Mouse (Mus musculus) heart, embryonic 15.5 days (tissue): ENCODE results near the gene Slc43a1. TPM values are rescaled to one million over a fixed set of nuclear protein-coding genes. Genes with fewer than 3 reads are reported as not detected.

Source experiments
- ATAC-seq: fragments of 200-750 bp; cut with Nextera tagmentation; replicated peaks from 2 replicates; pipeline ENCODE4 v1.8.0; 2017; ENCODE audit warnings: low read depth, moderate TSS enrichment; ENCODE audit not compliant: insufficient number of reproducible peaks, insufficient read depth, low FRiP score
- H3K27ac ChIP-seq: fragments of 300-500 bp; sonication (generic); 2 replicates; pipeline ENCODE4 v1.5.1; 2015; ENCODE audit warnings: mild to moderate bottlenecking, inconsistent platforms
- H3K27me3 ChIP-seq: fragments of 300-500 bp; sonication (generic); 2 replicates; pipeline ENCODE4 v1.6.1; 2015; ENCODE audit warnings: inconsistent platforms
- H3K36me3 ChIP-seq: fragments of 300-500 bp; sonication (generic); 2 replicates; pipeline ENCODE4 v1.6.1; 2015; ENCODE audit warnings: mild to moderate bottlenecking, inconsistent platforms
- H3K4me1 ChIP-seq: fragments of 300-500 bp; sonication (generic); replicated peaks from 2 replicates; pipeline ENCODE4 v1.6.1; 2015; ENCODE audit warnings: inconsistent platforms
- H3K4me2 ChIP-seq: fragments of 300-500 bp; sonication (generic); 2 replicates; pipeline ENCODE4 v1.6.1; 2015; ENCODE audit warnings: inconsistent platforms, mild to moderate bottlenecking, moderate library complexity
- H3K4me3 ChIP-seq: fragments of 300-500 bp; sonication (generic); 2 replicates; pipeline ENCODE4 v1.5.1; 2015; ENCODE audit warnings: mild to moderate bottlenecking, inconsistent platforms
- H3K9ac ChIP-seq: fragments of 300-500 bp; sonication (generic); 2 replicates; pipeline ENCODE4 v1.6.1; 2015; ENCODE audit warnings: mild to moderate bottlenecking, inconsistent platforms
- H3K9me3 ChIP-seq: fragments of 300-500 bp; sonication (generic); replicated peaks from 2 replicates; pipeline ENCODE4 v1.6.1; 2016; ENCODE audit warnings: inconsistent platforms
- WGBS: fragments of 180-500 bp; shearing (Covaris S2); methylation state at CpG from one replicate; pipeline ENCODE4 v1.1.7; 2015; ENCODE audit warnings: mixed read lengths; 5-methylcytosine and 5-hydroxymethylcytosine counted together
- polyA plus RNA-seq: library from polyadenylated mRNA; unstranded; fragments of >200 nt; fragmentation: Nextera tagmentation; extraction: Ambion mirVana; gene quantifications from 2 replicates; pipeline ENCODE4 v1.2.1, GENCODE M21; 2015

Slc43a1 gene
- polyA plus RNA-seq, 1 experiment from 2014 or later = 8.6 TPM

DNA sequence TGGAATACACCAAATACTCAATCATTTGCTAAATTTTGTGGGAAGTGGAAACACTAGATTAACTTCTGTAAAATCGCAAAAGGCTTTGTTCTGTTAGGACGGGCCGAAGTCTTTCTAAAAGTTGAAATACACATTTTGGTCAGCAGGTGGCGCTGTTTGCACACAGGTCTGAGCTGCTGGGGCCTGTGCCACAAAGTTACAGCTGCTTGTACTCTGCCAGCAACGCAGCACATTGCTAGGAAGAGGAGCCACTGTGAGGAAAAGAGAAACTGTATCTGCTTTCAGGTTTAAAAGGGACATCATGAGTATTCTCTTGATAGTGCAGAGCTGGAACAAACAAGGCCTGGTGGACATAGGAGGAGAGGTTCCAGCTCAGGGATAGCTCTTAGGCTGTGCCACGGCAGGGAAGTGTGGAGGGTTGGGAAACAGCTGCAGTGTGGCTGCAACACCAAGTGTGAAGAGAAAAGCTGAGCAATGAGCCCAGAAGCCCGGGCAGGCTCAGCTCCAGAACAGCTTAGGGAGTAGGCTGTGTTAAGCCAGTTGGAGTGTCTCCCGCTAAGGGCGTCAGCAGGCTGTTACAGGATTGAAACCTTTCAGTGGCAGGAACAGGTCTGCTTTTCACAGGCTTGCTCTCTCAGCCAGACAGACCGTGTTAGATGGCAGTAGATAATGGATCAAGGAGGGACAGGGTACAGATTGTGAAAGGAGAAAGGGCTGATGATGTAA is 6.8 kb upstream of the Slc43a1 start:
- ATAC-seq = peak; percentile 65
- no peak overlapping the region for H3K9ac ChIP-seq

DNA sequence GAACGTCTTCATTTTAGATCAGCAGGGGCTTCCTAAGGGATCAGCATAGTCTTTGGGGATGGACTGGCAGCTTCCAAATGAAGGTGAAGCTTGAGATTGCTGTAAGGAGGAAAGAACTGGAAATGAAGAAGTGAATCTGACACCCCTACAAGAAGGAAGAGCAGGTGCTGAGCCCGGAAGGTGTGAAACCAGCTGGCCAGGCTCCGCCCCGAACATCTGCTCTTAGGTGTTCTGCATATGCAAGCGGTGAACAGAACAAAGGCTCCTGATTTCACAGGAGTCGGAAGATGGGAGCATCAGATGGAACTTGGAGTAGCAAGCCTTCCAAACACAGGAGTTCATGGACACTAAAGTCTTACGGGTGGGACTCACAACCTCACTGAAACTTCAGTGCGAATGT is 1.5 kb upstream of the Slc43a1 start:
- H3K9ac ChIP-seq = no peak overlapping the region
- H3K4me3 ChIP-seq = no peak overlapping the region
- no peaks in the 10 kb centered on the region for H3K36me3 ChIP-seq
- peaks cover 5% of the 10 kb centered on the region; the same call in 1 of the 2 replicates for H3K27me3 ChIP-seq
- no peak for ATAC-seq
- WGBS = 57% methylated on average over 8 of the region's 8 CpGs
- H3K27ac ChIP-seq = no peak overlapping the region
- H3K4me1 ChIP-seq = peaks cover 30% of the 10 kb centered on the region
- H3K4me2 ChIP-seq = no peak overlapping the region
- H3K9me3 ChIP-seq = no peaks in the 10 kb centered on the region

More for the DNA sequence above, 6.8 kb upstream of the Slc43a1 start:
- Histone ChIP-seq H3K4me3 (no peak overlapping the region), H3K9me3 (no peaks in the 10 kb centered on the region), H3K27ac (peak overlapping the region; percentile 65), H3K4me2 (no peak overlapping the region), H3K36me3 (peaks cover 16% of the 10 kb centered on the region), H3K4me1 (peaks cover 20% of the 10 kb centered on the region), H3K27me3 (peaks cover 5% of the 10 kb centered on the region; the same call in 1 of the 2 replicates)
- WGBS = 26% methylated on average over 10 of the region's 10 CpGs

DNA sequence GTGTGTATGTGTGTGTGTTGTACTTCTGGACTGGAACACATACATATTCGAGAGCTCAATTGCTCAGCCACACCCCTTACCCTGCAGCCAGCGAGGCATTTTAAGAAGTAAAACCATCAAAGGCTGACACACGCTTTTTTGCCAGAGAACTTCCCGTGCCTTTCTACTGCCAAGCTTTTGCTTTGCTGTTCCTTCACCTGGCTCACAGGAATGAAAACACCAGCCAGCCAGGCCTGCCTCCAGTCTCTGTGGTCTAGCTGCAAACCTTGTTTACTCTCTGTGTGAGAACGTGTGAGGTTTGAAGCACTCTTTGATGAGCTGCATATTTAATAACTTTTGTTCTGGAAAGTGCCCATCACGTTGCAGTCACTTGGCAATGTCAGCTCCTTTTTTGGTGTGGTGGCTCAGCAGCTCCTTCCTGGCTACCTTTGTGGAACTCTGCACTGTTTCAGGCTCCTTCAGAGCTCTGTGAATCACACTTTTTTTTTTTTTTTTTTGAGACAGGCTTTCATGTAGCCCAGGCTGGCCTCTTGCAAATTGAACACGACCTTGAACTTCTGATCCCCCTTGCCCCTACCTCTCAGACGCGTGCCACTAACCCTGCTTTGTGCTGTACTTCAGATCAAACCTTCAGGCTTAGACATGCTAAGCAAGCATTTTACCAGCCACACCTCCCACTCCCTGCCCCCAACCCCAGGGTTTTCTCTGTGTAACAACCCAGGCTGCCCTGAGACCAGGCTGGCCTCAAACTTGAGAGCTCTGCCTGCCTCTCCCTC is 645 bp upstream of the Slc43a1 start:
- Histone ChIP-seq H3K4me2 (peak overlapping the region; percentile 86; the same call in 1 of the 2 replicates), H3K27me3 (peaks cover 5% of the 10 kb centered on the region; the same call in 1 of the 2 replicates), H3K9me3 (no peaks in the 10 kb centered on the region), H3K36me3 (no peaks in the 10 kb centered on the region), H3K27ac (no peak overlapping the region), H3K4me1 (peaks cover 29% of the 10 kb centered on the region), H3K4me3 (no peak overlapping the region), H3K9ac (no peak overlapping the region)
- no peak for ATAC-seq
- 41% methylated on average over 9 of the region's 9 CpGs for WGBS

DNA sequence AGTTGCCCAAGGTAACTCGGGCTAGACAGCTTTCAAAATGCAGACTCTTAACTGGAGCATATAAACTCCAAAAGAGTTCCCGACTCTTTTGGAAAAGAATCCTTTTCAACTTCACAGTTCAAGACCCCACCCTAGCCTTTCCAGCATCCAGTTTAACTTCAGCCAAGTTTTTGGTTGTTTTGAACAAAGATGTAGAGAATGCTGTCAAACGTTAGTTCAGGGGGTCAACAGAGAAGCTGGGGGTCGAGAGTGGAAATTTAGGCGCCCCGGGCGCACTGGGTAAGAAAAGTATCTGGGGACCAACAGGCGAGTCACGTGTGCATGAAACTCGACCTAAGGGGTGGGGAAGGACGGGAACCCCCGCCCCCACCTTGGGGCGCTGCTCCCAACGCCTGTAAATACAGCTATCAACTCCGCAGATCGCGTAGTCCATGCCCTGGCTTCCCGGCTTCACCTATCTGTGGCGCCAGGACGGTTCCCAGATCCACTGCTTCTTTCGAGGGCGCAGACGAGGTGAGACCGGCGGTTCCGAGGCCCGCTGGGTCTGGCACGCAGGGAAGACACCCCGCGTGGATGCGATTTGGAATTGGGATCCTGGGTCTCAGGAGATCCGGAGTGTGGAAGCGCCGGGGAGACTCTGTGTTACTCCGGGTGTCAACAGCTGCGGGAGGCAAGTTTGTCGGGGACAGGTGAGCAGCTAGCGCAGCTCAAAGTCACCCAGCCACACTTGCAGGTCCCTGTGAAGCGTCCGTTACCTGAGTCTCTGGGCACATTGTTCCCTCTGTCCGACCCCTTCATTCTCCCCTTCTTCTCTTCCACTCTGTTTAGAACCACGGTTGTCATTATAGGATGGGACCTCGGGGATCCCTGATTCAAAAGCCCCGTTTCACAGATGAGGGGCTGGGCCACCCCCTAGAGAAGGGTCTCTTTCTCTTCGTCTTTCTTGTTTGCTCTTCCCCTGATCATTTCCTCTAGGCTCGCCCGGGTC is 637 bp downstream of the Slc43a1 start:
- Histone ChIP-seq H3K4me3 (peak overlapping the region; percentile 61), H3K4me2 (peak overlapping the region; percentile 86), H3K27me3 (peaks cover 5% of the 10 kb centered on the region; the same call in 1 of the 2 replicates), H3K27ac (peak overlapping the region; percentile 82), H3K36me3 (no peaks in the 10 kb centered on the region), H3K9ac (peak overlapping the region; percentile 63), H3K4me1 (peaks cover 29% of the 10 kb centered on the region), H3K9me3 (no peaks in the 10 kb centered on the region)
- WGBS = under 1% methylated on average over 47 of the region's 47 CpGs
- no peak for ATAC-seq

- peak; percentile 89 for ATAC-seq
- under 1% methylated on average over 54 of the region's 54 CpGs for WGBS
- Histone ChIP-seq H3K4me2 (peak overlapping the region; percentile 86), H3K4me1 (peaks cover 38% of the 10 kb centered on the region), H3K27ac (peak overlapping the region; percentile 82), H3K9me3 (no peaks in the 10 kb centered on the region), H3K4me3 (peak overlapping the region; percentile 61), H3K36me3 (no peaks in the 10 kb centered on the region), H3K9ac (peak overlapping the region; percentile 63), H3K27me3 (peaks cover 5% of the 10 kb centered on the region; the same call in 1 of the 2 replicates)
Observed at GRCm38 (mm10) chr2:84840016-84840747, 1.5 kb downstream of the Slc43a1 start.

DNA sequence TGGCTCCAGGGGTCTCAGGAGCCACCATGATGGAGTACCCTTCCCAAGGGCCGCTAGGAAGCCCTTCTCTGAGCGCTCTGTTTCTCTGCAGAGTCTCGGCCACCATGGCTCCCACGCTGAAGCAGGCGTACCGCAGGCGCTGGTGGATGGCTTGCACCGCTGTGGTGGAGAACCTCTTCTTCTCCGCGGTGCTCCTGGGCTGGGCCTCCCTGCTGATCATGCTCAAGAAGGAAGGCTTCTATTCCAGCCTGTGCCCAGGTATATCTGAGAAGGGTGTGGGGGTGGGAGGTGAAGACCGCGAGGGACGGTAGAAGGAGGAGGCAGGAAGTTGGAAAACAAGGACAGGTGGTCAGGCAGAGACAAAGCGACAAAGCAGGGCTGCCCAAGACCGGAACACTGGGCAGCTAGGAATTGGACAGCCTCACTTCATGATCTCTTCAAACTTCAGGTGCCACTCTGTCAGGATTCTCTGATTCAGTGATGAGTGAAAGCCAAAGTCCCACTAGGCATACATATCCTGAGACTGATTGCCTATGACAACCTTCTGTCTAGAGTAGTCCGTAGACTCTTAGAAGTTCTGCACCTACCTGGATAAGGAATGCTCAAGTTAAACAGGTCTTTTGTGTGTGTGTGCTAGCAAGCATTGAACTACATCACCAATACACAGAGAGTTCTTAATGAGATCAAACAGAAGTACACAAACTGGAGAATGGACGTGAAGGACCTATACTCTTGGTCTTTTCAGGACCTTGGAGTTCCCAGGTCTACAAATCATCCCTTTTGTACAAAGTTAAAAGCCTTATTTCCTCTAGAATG is 2.3 kb downstream of the Slc43a1 start:
- Histone ChIP-seq H3K4me1 (peaks cover 45% of the 10 kb centered on the region), H3K4me3 (peak overlapping the region; percentile 61), H3K9me3 (no peaks in the 10 kb centered on the region), H3K36me3 (no peaks in the 10 kb centered on the region), H3K4me2 (peak overlapping the region; percentile 86), H3K27me3 (no peaks in the 10 kb centered on the region), H3K9ac (peak overlapping the region; percentile 63), H3K27ac (peak overlapping the region; percentile 82)
- ATAC-seq = no peak
- WGBS = 6% methylated on average over 17 of the region's 17 CpGs

DNA sequence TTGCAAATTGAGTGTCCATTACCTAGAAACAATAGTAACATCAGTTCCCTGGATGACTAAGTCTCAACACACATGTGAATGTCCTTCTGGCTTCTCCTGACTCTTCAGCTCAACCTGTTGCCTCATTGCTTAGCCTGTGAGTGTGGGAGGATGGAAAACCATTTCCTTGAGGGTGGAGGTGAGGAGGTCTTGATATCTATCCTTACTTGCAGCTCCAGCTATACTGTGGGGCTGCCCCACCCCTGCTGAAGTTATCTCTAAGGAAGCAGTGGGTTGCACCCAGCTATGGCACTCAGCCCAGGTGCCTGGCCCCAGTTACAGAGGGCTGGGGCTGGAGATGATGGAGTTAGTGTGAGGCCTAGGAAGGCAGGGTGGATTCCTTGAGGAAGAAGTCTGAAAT is 3.3 kb downstream of the Slc43a1 start:
- Histone ChIP-seq H3K4me1 (peaks cover 45% of the 10 kb centered on the region), H3K9me3 (no peaks in the 10 kb centered on the region), H3K4me2 (peak overlapping the region; percentile 86), H3K9ac (no peak overlapping the region), H3K36me3 (no peaks in the 10 kb centered on the region), H3K4me3 (peak overlapping the region; percentile 61; the same call in 1 of the 2 replicates), H3K27me3 (no peaks in the 10 kb centered on the region), H3K27ac (no peak overlapping the region)
- ATAC-seq = no peak

DNA sequence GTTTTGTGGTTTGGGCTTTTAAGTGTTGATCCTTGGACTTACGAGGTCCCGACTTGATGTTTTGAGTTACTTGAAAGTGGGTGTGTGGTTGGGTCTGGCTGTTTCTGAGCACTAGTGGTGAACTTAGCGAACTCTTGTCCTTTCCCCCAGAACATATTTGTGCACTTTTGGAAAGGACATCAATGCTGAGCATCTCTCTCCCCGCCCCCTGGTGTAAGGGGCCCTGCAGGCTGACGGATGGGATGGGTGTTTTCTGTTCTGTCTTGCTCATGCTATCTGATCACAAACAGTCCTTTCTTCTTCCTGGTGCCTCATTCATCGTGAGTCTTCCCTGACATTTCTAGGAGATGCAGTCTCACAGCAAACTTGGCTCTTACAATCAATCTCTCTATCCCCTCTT is 5.0 kb downstream of the Slc43a1 start:
- H3K9ac ChIP-seq = no peak overlapping the region
- H3K9me3 ChIP-seq = no peaks in the 10 kb centered on the region
- H3K27ac ChIP-seq = no peak overlapping the region
- peaks cover 43% of the 10 kb centered on the region for H3K4me1 ChIP-seq
- 70% methylated on average over 6 of the region's 6 CpGs for WGBS
- no peak overlapping the region for H3K4me2 ChIP-seq
- no peak for ATAC-seq
- no peak overlapping the region for H3K4me3 ChIP-seq
- no peaks in the 10 kb centered on the region for H3K36me3 ChIP-seq
- H3K27me3 ChIP-seq = no peaks in the 10 kb centered on the region

- no peaks in the 10 kb centered on the region for H3K9me3 ChIP-seq
Observed at GRCm38 (mm10) chr2:84845226-84845625, 6.6 kb downstream of the Slc43a1 start.

More at GRCm38 (mm10) chr2:84845226-84845625, 6.6 kb downstream of the Slc43a1 start:
- no peaks in the 10 kb centered on the region for H3K27me3 ChIP-seq
- H3K4me1 ChIP-seq = peaks cover 40% of the 10 kb centered on the region
- no peak overlapping the region for H3K4me3 ChIP-seq
- H3K9ac ChIP-seq = no peak overlapping the region
- no peak for ATAC-seq
- H3K27ac ChIP-seq = no peak overlapping the region
- H3K36me3 ChIP-seq = no peaks in the 10 kb centered on the region
- WGBS = 14% methylated on average over 1 of the region's 1 CpGs
- H3K4me2 ChIP-seq = no peak overlapping the region
